Mouse (Mus musculus) neural tube, embryonic 13.5 days (tissue): ENCODE data around the gene 1700012B07Rik. TPM values are rescaled to one million over a fixed set of nuclear protein-coding genes. Genes with fewer than 3 reads are reported as not detected.

Experiments used
- ATAC-seq: fragments of 200-750 bp; cut with Nextera tagmentation; 2 replicates; pipeline ENCODE4 v1.8.0; 2017; ENCODE audit warnings: low read depth, mild to moderate bottlenecking, moderate TSS enrichment, moderate library complexity
- H3K27ac ChIP-seq: fragments of 300-500 bp; sonication (generic); replicated peaks from 2 replicates; pipeline ENCODE4 v1.5.1; 2015; ENCODE audit warnings: moderate library complexity, mild to moderate bottlenecking, inconsistent platforms
- H3K27me3 ChIP-seq: fragments of 300-500 bp; sonication (generic); 2 replicates; pipeline ENCODE4 v1.6.1; 2015; ENCODE audit warnings: mild to moderate bottlenecking, inconsistent platforms
- H3K36me3 ChIP-seq: fragments of 300-500 bp; sonication (generic); 2 replicates; pipeline ENCODE4 v1.6.1; 2015; ENCODE audit warnings: mild to moderate bottlenecking, inconsistent platforms
- H3K4me1 ChIP-seq: fragments of 300-500 bp; sonication (generic); replicated peaks from 2 replicates; pipeline ENCODE4 v1.6.1; 2015; ENCODE audit warnings: inconsistent platforms
- H3K4me2 ChIP-seq: fragments of 300-500 bp; sonication (generic); 2 replicates; pipeline ENCODE4 v1.6.1; 2015; ENCODE audit warnings: inconsistent platforms, mild to moderate bottlenecking, moderate library complexity
- H3K4me3 ChIP-seq: fragments of 300-500 bp; sonication (generic); 2 replicates; pipeline ENCODE4 v1.5.1; 2015; ENCODE audit warnings: mild to moderate bottlenecking, inconsistent platforms
- H3K9ac ChIP-seq: fragments of 300-500 bp; sonication (generic); 2 replicates; pipeline ENCODE4 v1.6.1; 2015; ENCODE audit warnings: moderate library complexity, mild to moderate bottlenecking, inconsistent platforms
- H3K9me3 ChIP-seq: fragments of 300-500 bp; sonication (generic); 2 replicates; pipeline ENCODE4 v1.6.1; 2016; ENCODE audit warnings: inconsistent platforms
- WGBS: fragments of 180-500 bp; shearing (Covaris S2); methylation state at CpG from one replicate; pipeline ENCODE4 v1.1.7; 2015; 5-methylcytosine and 5-hydroxymethylcytosine counted together
- polyA plus RNA-seq: library from polyadenylated mRNA; unstranded; fragments of >200 nt; fragmentation: Nextera tagmentation; extraction: Ambion mirVana; gene quantifications from 2 replicates; pipeline ENCODE4 v1.2.1, GENCODE M21; 2015

The 1700012B07Rik gene
- polyA plus RNA-seq, 1 experiment from 2014 or later: not detected

- WGBS: 86% methylated on average over 8 of the region's 8 CpGs
Measured at GRCm38 (mm10) chr11:109790221-109790620, 37.6 kb downstream of the 1700012B07Rik start.

GRCm38 (mm10) chr11:109785392-109785791 is 42.5 kb downstream of the 1700012B07Rik start:
- 85% methylated on average over 5 of the region's 5 CpGs for WGBS
- Histone ChIP-seq H3K4me1 (no peaks in the 10 kb centered on the region), H3K4me2 (no peak overlapping the region), H3K9me3 (no peaks in the 10 kb centered on the region), H3K9ac (no peak overlapping the region), H3K36me3 (no peaks in the 10 kb centered on the region), H3K4me3 (no peak overlapping the region), H3K27ac (no peak overlapping the region), H3K27me3 (no peaks in the 10 kb centered on the region)
- no peak for ATAC-seq

More at GRCm38 (mm10) chr11:109790221-109790620, 37.6 kb downstream of the 1700012B07Rik start:
- no peak overlapping the region for H3K27ac ChIP-seq
- H3K36me3 ChIP-seq: no peaks in the 10 kb centered on the region
- no peaks in the 10 kb centered on the region for H3K4me1 ChIP-seq
- no peak overlapping the region for H3K4me3 ChIP-seq
- H3K9ac ChIP-seq: no peak overlapping the region
- H3K27me3 ChIP-seq: no peaks in the 10 kb centered on the region
- no peak for ATAC-seq
- no peak overlapping the region for H3K4me2 ChIP-seq
- H3K9me3 ChIP-seq: no peaks in the 10 kb centered on the region

GRCm38 (mm10) chr11:109771381-109771780 is 56.5 kb downstream of the 1700012B07Rik start:
- Histone ChIP-seq H3K4me1 (no peaks in the 10 kb centered on the region), H3K9ac (no peak overlapping the region), H3K4me3 (no peak overlapping the region), H3K36me3 (no peaks in the 10 kb centered on the region), H3K4me2 (no peak overlapping the region), H3K27ac (no peak overlapping the region), H3K27me3 (no peaks in the 10 kb centered on the region), H3K9me3 (peaks cover 4% of the 10 kb centered on the region; the same call in 1 of the 2 replicates)
- no peak for ATAC-seq
- WGBS: 84% methylated on average over 1 of the region's 1 CpGs

- Histone ChIP-seq H3K9ac (no peak overlapping the region), H3K4me2 (no peak overlapping the region), H3K27me3 (no peaks in the 10 kb centered on the region), H3K36me3 (no peaks in the 10 kb centered on the region), H3K9me3 (peaks cover 4% of the 10 kb centered on the region; the same call in 1 of the 2 replicates), H3K4me1 (no peaks in the 10 kb centered on the region), H3K27ac (0 out of 2 replicates have a peak overlapping the region, but pooled peaks have one; percentile 28), H3K4me3 (no peak overlapping the region)
- 70% methylated on average over 14 of the region's 14 CpGs for WGBS
- ATAC-seq: no peak
Measured at GRCm38 (mm10) chr11:109770185-109770584, 57.7 kb downstream of the 1700012B07Rik start.

GRCm38 (mm10) chr11:109769091-109769490 is 58.8 kb downstream of the 1700012B07Rik start:
- 87% methylated on average over 5 of the region's 5 CpGs for WGBS
- no peak for ATAC-seq
- Histone ChIP-seq H3K9ac (no peak overlapping the region), H3K27ac (no peak overlapping the region), H3K4me1 (no peaks in the 10 kb centered on the region), H3K4me3 (no peak overlapping the region), H3K9me3 (no peaks in the 10 kb centered on the region), H3K27me3 (no peaks in the 10 kb centered on the region), H3K4me2 (no peak overlapping the region), H3K36me3 (no peaks in the 10 kb centered on the region)

- WGBS: 90% methylated on average over 7 of the region's 7 CpGs
- Histone ChIP-seq H3K4me1 (no peaks in the 10 kb centered on the region), H3K27ac (no peak overlapping the region), H3K4me2 (no peak overlapping the region), H3K27me3 (no peaks in the 10 kb centered on the region), H3K9ac (no peak overlapping the region), H3K36me3 (no peaks in the 10 kb centered on the region), H3K9me3 (no peaks in the 10 kb centered on the region), H3K4me3 (no peak overlapping the region)
- ATAC-seq: no peak
Measured at GRCm38 (mm10) chr11:109760063-109760462, 67.8 kb downstream of the 1700012B07Rik start.

DNA sequence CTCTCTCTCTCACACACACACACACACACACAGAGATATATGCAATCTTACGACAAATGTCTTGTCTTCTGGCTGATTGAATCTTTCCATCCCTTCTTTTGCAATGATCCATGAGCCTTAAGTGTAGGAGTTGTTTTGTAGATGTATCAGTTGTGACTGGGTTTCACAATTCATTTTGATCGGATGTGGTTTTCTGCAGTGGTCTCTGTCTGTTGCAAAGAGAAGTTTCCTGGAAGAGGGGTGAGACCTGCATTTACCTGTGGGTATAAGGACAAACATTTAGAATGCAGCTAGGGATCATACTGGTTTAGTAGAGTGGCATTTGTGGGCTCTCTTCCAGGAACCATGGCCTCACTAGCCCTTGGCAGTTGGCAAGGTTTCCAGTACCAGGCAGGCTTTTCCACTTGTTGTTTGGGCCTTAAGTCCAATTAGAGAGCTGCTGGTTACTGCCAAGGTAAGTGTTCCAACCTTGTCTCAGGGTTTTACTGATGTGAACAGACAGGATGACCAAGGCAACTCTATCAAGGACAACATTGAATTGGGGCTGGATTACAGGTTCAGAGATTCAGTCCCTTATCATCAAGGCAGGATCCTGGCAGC is 69.1 kb downstream of the 1700012B07Rik start:
- H3K27me3 ChIP-seq: no peaks in the 10 kb centered on the region
- H3K27ac ChIP-seq: no peak overlapping the region
- no peak overlapping the region for H3K4me3 ChIP-seq
- no peaks in the 10 kb centered on the region for H3K4me1 ChIP-seq
- WGBS: 100% methylated on average over 2 of the region's 2 CpGs
- no peaks in the 10 kb centered on the region for H3K36me3 ChIP-seq
- no peak overlapping the region for H3K4me2 ChIP-seq
- ATAC-seq: no peak
- no peaks in the 10 kb centered on the region for H3K9me3 ChIP-seq
- no peak overlapping the region for H3K9ac ChIP-seq

DNA sequence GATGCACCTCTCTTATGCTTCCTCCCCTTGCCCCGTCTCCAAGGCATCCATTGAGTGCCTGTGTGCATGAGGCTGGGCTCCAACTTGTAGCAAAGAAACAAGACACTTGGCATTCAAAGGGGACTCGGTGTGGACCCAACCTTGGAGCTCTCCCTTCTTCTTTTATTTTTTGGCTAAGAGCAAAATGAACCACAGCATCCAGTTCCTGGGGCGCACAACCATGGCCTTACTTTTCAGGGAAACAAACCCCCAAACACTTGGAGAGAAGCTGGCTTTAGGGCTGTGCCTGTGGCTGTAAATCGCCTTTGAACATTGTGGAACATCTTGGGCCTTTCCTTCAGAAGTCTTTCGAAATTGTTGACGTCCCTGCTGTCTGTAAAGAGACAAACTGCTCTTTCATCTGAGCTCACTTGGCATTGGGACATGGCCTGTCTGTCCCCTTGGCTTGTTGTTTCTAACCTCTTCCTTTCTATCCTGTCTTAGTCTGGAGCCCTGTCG is 73.7 kb downstream of the 1700012B07Rik start:
- no peak for ATAC-seq
- Histone ChIP-seq H3K36me3 (no peaks in the 10 kb centered on the region), H3K4me1 (peaks cover 18% of the 10 kb centered on the region), H3K9me3 (no peaks in the 10 kb centered on the region), H3K4me2 (no peak overlapping the region), H3K9ac (no peak overlapping the region), H3K4me3 (no peak overlapping the region), H3K27me3 (no peaks in the 10 kb centered on the region), H3K27ac (no peak overlapping the region)
- 65% methylated on average over 7 of the region's 7 CpGs for WGBS

GRCm38 (mm10) chr11:109751636-109752603 is 75.9 kb downstream of the 1700012B07Rik start:
- Histone ChIP-seq H3K4me3 (no peak overlapping the region), H3K27ac (no peak overlapping the region), H3K36me3 (no peaks in the 10 kb centered on the region), H3K4me2 (peak overlapping the region; percentile 11; the same call in 1 of the 2 replicates), H3K4me1 (peaks cover 18% of the 10 kb centered on the region), H3K27me3 (no peaks in the 10 kb centered on the region), H3K9ac (no peak overlapping the region), H3K9me3 (no peaks in the 10 kb centered on the region)
- 18% methylated on average over 12 of the region's 12 CpGs for WGBS
- ATAC-seq: no peak

DNA sequence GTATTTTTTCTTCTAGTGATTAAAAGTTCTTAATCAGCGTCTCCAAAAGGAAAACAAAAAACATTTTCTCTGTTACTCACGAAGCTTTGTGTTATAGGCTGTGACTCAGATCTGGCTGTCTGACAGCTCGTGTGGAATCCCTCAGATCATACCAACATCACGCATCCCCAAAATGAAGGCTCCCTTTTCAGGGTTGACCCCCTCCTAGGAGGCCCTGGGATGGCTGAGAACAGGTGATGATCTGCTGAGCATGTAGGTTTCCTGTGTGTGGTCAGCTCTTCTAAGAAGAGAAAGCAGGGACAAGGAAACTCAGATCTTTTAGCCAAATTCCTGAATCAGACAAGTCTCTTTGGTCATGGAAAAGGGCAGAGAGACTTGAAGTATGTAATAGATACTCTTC is 82.6 kb downstream of the 1700012B07Rik start:
- no peaks in the 10 kb centered on the region for H3K36me3 ChIP-seq
- no peak overlapping the region for H3K9ac ChIP-seq
- H3K4me2 ChIP-seq: no peak overlapping the region
- no peaks in the 10 kb centered on the region for H3K4me1 ChIP-seq
- no peaks in the 10 kb centered on the region for H3K27me3 ChIP-seq
- H3K4me3 ChIP-seq: no peak overlapping the region
- WGBS: 84% methylated on average over 4 of the region's 4 CpGs
- no peak overlapping the region for H3K27ac ChIP-seq
- no peaks in the 10 kb centered on the region for H3K9me3 ChIP-seq
- ATAC-seq: no peak

DNA sequence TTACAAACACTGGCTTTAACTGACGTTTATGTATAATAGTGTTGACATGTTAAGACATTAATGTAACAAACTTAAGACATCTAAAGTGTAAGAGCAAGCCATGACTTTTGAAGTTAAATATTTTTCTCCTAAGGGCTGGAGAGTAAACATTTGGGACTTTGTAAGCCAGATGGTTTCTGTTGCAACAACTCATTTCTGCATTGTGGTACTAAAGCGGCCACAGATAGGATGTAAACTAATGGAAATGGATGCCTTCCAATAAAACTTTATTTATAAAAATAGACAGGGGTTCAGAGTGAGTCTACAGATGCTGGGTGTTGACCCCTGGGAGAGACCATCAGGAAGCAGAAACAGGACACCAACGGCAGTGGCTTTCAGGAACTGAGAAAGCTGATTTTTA is 89.9 kb downstream of the 1700012B07Rik start:
- no peak overlapping the region for H3K4me3 ChIP-seq
- no peaks in the 10 kb centered on the region for H3K27me3 ChIP-seq
- 84% methylated on average over 3 of the region's 3 CpGs for WGBS
- no peaks in the 10 kb centered on the region for H3K9me3 ChIP-seq
- no peak for ATAC-seq
- no peak overlapping the region for H3K27ac ChIP-seq
- no peaks in the 10 kb centered on the region for H3K36me3 ChIP-seq
- no peak overlapping the region for H3K9ac ChIP-seq
- no peaks in the 10 kb centered on the region for H3K4me1 ChIP-seq
- H3K4me2 ChIP-seq: no peak overlapping the region
